Mouse (Mus musculus): ENCODE measurements at regions not wholly inside any gene's neighbourhood (a gene's known extent, or its start where the extent isn't known, plus 50 kb on each side); places are given as distances from the start of the nearest gene placed in this dataset.

Small RNA genes in the stretch of these regions (microRNA-seq; reads per million reads assigned to microRNA genes)
- gene Mir7j (ENCODE audit: insufficient number of aligned reads), result 32.8 reads per million, percentile 22 among the genes with 10 or more reads in this experiment

Data from forebrain, embryonic 11.5 days (tissue).